ENCODE assay signal across 19 mouse cellular contexts in genomic region chr2:59342591-59343210, GRCm38 (mm10).
"Had no signal": no experiment of that assay in that cellular context is flagged by ENCODE, and none has a peak within 500 bp of the region (broad histone marks: within the 10 kb centered on the region; RNA-seq: fewer than 3 reads in every experiment).

No protein-coding gene starts in this region.

- H3K4me2 ChIP-seq: kidney, embryonic 15.5 days; limb, embryonic 12.5 days; limb, embryonic 15.5 days; liver, embryonic 15.5 days; lung, embryonic 14.5 days; midbrain, embryonic 13.5 days; neural tube, embryonic 13.5 days had no signal

- H3K9me3 ChIP-seq: kidney, embryonic 15.5 days; limb, embryonic 12.5 days; limb, embryonic 15.5 days; liver, embryonic 15.5 days; megakaryocyte, embryonic 14.5 days; midbrain, embryonic 10.5 days; midbrain, embryonic 13.5 days; neural tube, embryonic 13.5 days had no signal

- H3K27ac ChIP-seq: kidney, embryonic 15.5 days; limb, embryonic 12.5 days; limb, embryonic 15.5 days; liver, embryonic 15.5 days; macrophage; midbrain, embryonic 10.5 days; midbrain, embryonic 13.5 days; neural tube, embryonic 13.5 days had no signal

- DNase-seq: kidney, adult 8-10 months; kidney, postnatal 10 days; kidney, postnatal 36 days; left cerebral cortex, postnatal 4 days; lung, embryonic 14.5 days; thymus, adult 18-20 months; thymus, postnatal 36 days had no signal

- ATAC-seq: lung, postnatal 0 days; midbrain, embryonic 13.5 days; midbrain, embryonic 16.5 days had no signal

- H3K9ac ChIP-seq: kidney, embryonic 15.5 days; limb, embryonic 12.5 days; limb, embryonic 15.5 days; liver, embryonic 15.5 days; lung, embryonic 14.5 days; midbrain, embryonic 13.5 days; neural tube, embryonic 13.5 days had no signal

- H3K27me3 ChIP-seq: kidney, embryonic 15.5 days; limb, embryonic 12.5 days; limb, embryonic 15.5 days; liver, embryonic 15.5 days; megakaryocyte, embryonic 14.5 days; midbrain, embryonic 13.5 days; neural tube, embryonic 13.5 days had no signal

- H3K4me1 ChIP-seq: limb, embryonic 15.5 days; midbrain, embryonic 10.5 days; midbrain, embryonic 13.5 days; neural tube, embryonic 13.5 days had no signal

- H3K4me3 ChIP-seq: kidney, embryonic 15.5 days; limb, embryonic 12.5 days; limb, embryonic 15.5 days; liver, embryonic 15.5 days; megakaryocyte, embryonic 14.5 days; midbrain, embryonic 10.5 days; midbrain, embryonic 13.5 days; myocyte; neural tube, embryonic 13.5 days had no signal
